In the genomic region with DNA sequence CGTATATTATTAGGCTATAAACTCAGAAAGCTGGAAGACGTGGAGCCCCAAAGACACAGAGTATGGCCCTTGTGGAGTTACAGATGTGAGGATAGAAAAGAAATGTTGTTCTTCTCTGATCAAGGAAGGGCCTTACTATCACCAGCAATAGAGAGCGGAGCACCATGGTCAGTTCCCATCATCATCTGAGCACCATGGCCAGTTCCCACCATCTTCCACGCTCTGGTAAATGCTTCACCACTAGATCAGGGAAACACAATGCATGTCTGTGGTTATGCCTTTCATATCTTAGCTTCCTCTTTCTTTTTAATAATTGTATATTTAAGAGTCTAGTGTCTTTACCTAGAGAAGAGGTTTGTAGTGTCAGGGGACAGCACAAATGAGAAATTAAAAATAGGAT, we compare ENCODE assay signal across 30 mouse cellular contexts. TPM values are rescaled to one million over a fixed set of nuclear protein-coding genes. Genes with fewer than 3 reads are reported as not detected.
A peak's percentile ranks its signal among the peaks of the same experiment; 100 is the strongest.
DNase-seq lines count a peak whose midpoint lies in the region; ATAC-seq and TF ChIP-seq lines count a peak whose summit lies in the region.
"Had no signal": no experiment of that assay in that cellular context is flagged by ENCODE, and none has a peak within 500 bp of the region (broad histone marks: within the 10 kb centered on the region; RNA-seq: fewer than 3 reads in every experiment).

No protein-coding gene starts in this region.

- H3K4me1 ChIP-seq in limb, embryonic 14.5 days (ENCODE audit: control insufficient read depth, insufficient read depth, low read length), result no peaks in the 10 kb centered on the region
- H3K4me1 ChIP-seq in limb, embryonic 10.5 days, result no peaks in the 10 kb centered on the region
- H3K4me1 ChIP-seq: heart, embryonic 13.5 days; intestine, embryonic 15.5 days; liver, embryonic 15.5 days; lung, embryonic 15.5 days; megakaryocyte, embryonic 14.5 days; midbrain, embryonic 12.5 days; neural tube, embryonic 13.5 days had no signal

- ATAC-seq in limb, embryonic 14.5 days (ENCODE audit: low FRiP score, low read depth), result no peak
- ATAC-seq in megakaryocyte progenitor cell, adult 5-6 weeks (replicated peaks; ENCODE audit: poor library complexity), result peak; percentile 34; the same call in 1 of the 2 replicates
- ATAC-seq: forebrain, embryonic 14.5 days; hindbrain, embryonic 16.5 days; intestine, embryonic 15.5 days had no signal

- no peaks in the 10 kb centered on the region for H3K9me3 ChIP-seq in limb, embryonic 14.5 days (ENCODE audit: control insufficient read depth, low read length)
- H3K9me3 ChIP-seq in limb, embryonic 10.5 days (replicated peaks), result no peaks in the 10 kb centered on the region
- H3K9me3 ChIP-seq: heart, embryonic 13.5 days; intestine, embryonic 15.5 days; liver, embryonic 15.5 days; lung, embryonic 15.5 days; midbrain, embryonic 12.5 days; neural tube, embryonic 13.5 days had no signal

- H3K4me3 ChIP-seq in limb, embryonic 14.5 days (replicated peaks; ENCODE audit: low read length), result no peak overlapping the region
- no peak overlapping the region for H3K4me3 ChIP-seq in limb, embryonic 10.5 days
- H3K4me3 ChIP-seq: heart, adult 2 months; heart, embryonic 13.5 days; intestine, embryonic 15.5 days; liver, embryonic 15.5 days; lung, embryonic 15.5 days; megakaryocyte, embryonic 14.5 days; midbrain, embryonic 12.5 days; neural tube, embryonic 13.5 days had no signal

- WGBS in limb, embryonic 14.5 days, result 63% methylated on average over 4 of the region's 4 CpGs
- WGBS in limb, embryonic 10.5 days, result 81% methylated on average over 4 of the region's 4 CpGs

- H3K36me3 ChIP-seq in limb, embryonic 14.5 days (ENCODE audit: control insufficient read depth, insufficient read depth, low read length), result no peaks in the 10 kb centered on the region
- H3K36me3 ChIP-seq in limb, embryonic 10.5 days, result no peaks in the 10 kb centered on the region
- H3K36me3 ChIP-seq: heart, embryonic 13.5 days; intestine, embryonic 15.5 days; liver, embryonic 15.5 days; lung, embryonic 15.5 days; midbrain, embryonic 12.5 days; neural tube, embryonic 13.5 days had no signal

- H3K27ac ChIP-seq in limb, embryonic 14.5 days (replicated peaks; ENCODE audit: low read depth, low read length), result no peak overlapping the region
- no peak overlapping the region for H3K27ac ChIP-seq in limb, embryonic 10.5 days
- H3K27ac ChIP-seq: heart, adult 2 months; heart, embryonic 13.5 days; intestine, embryonic 15.5 days; liver, embryonic 15.5 days; lung, embryonic 15.5 days; midbrain, embryonic 12.5 days; neural tube, embryonic 13.5 days had no signal

- no peak overlapping the region for H3K4me2 ChIP-seq in limb, embryonic 14.5 days (replicated peaks; ENCODE audit: low read depth, low read length, severe bottlenecking)
- H3K4me2 ChIP-seq: heart, embryonic 13.5 days; intestine, embryonic 15.5 days; liver, embryonic 15.5 days; lung, embryonic 15.5 days; midbrain, embryonic 12.5 days; neural tube, embryonic 13.5 days had no signal

- no peak for TF ChIP-seq POLR2A in limb, embryonic 14.5 days (IDR thresholded peaks at IDR 0.05; ENCODE audit: borderline replicate concordance, extremely low read depth, insufficient read depth, insufficient read length)

- DNase-seq in heart, postnatal 4 days, result peak; percentile 6
- DNase-seq in heart, adult 18-20 months, result no peak
- DNase-seq in limb, embryonic 14.5 days (ENCODE audit: low spot score), result peak; percentile 42
- DNase-seq in limb, embryonic 10.5 days (ENCODE audit: low spot score), result no peak
- peak; percentile 16 for DNase-seq in Muller cell, postnatal 12 days (ENCODE audit: inconsistent ontology term)
- DNase-seq in cerebellum, postnatal 14 days, result no peak
- no peak for DNase-seq in urinary bladder, postnatal 25 days (ENCODE audit: low spot score)
- DNase-seq: adrenal gland, adult 2 months; adrenal gland, postnatal 36 days; cerebellum, adult 2 months; cerebellum, postnatal 36 days; gastrocnemius, postnatal 14 days; heart, adult 2 months; kidney, adult 9 months; layer of hippocampus, adult 9-11 months; lung, postnatal 36 days; thymus, adult 2 months; thymus, postnatal 36 days had no signal

- no peak overlapping the region for H3K9ac ChIP-seq in limb, embryonic 14.5 days (ENCODE audit: low read depth, low read length, severe bottlenecking)
- H3K9ac ChIP-seq: heart, embryonic 13.5 days; intestine, embryonic 15.5 days; liver, embryonic 15.5 days; lung, embryonic 15.5 days; midbrain, embryonic 12.5 days; neural tube, embryonic 13.5 days had no signal

- H3K27me3 ChIP-seq in limb, embryonic 14.5 days (ENCODE audit: control insufficient read depth, insufficient read depth, low read length), result no peaks in the 10 kb centered on the region
- no peaks in the 10 kb centered on the region for H3K27me3 ChIP-seq in limb, embryonic 10.5 days (ENCODE audit: low read depth, poor library complexity, severe bottlenecking)
- H3K27me3 ChIP-seq: CH12.LX; heart, embryonic 13.5 days; intestine, embryonic 15.5 days; liver, embryonic 15.5 days; lung, embryonic 15.5 days; megakaryocyte, embryonic 14.5 days; midbrain, embryonic 12.5 days had no signal

RNA-seq across cellular contexts. Expression of gene Pou4f1, which starts 37.0 kb away (rescaled TPM):
- total RNA-seq in heart, postnatal 4 days (2021), result under 1 TPM; 0.23 to 0.24 TPM
- total RNA-seq in heart, adult 18-20 months (2021), result under 1 TPM; 0.10 to 0.13 TPM
- polyA plus RNA-seq in limb, embryonic 14.5 days (2012; rRNA removed), result 0.22 and 0.29 TPM in 2 replicates
- polyA plus RNA-seq in limb, embryonic 14.5 days (2014; fragmentation: Nextera tagmentation; extraction: Ambion mirVana), result 0.17 and 0.48 TPM in 2 replicates
- 0.70 and 2.7 TPM in 2 replicates for polyA plus RNA-seq in limb, embryonic 10.5 days (2016; fragmentation: Nextera tagmentation; extraction: Ambion mirVana)
- 0.10 and 0.12 TPM in 2 replicates for total RNA-seq in megakaryocyte progenitor cell, adult 5-6 weeks (2015)
- total RNA-seq in megakaryocyte progenitor cell, adult 5-6 weeks (2017), result 1.5 TPM in 1 of 2 replicates, not detected in the other
- total RNA-seq: liver, adult 2 months had no signal
- polyA plus RNA-seq: liver, adult 2 months had no signal

Comparison
In these comparisons a context has a peak if more than half of its experiments do, and no peak if none do; other contexts are left out.
1. DNase-seq: peak in heart, postnatal 4 days (single experiment), limb, embryonic 14.5 days (single experiment) and Muller cell, postnatal 12 days (single experiment); none in heart, adult 18-20 months (0 of 2), limb, embryonic 10.5 days (single experiment), cerebellum, postnatal 14 days (0 of 2) and urinary bladder, postnatal 25 days (single experiment).